Mouse (Mus musculus) cortical plate, adult 2 months (tissue): ENCODE results near the gene Rac2. TPM values are rescaled to one million over a fixed set of nuclear protein-coding genes. Genes with fewer than 3 reads are reported as not detected.

Experiments
- H3K27ac ChIP-seq: fragments of 200-500 bp; 2 replicates; pipeline ENCODE4 v1.5.1; 2012; ENCODE audit warnings: low read length, control low read depth, inconsistent platforms; ENCODE audit not compliant: insufficient read depth
- H3K4me1 ChIP-seq: fragments of 200-500 bp; 2 replicates; pipeline ENCODE4 v1.6.1; 2011; ENCODE audit warnings: low read length; ENCODE audit not compliant: control insufficient read depth, insufficient read depth
- H3K4me3 ChIP-seq: fragments of 200-500 bp; 2 replicates; pipeline ENCODE4 v1.5.1; 2011; ENCODE audit warnings: mild to moderate bottlenecking, low read length, control low read depth; ENCODE audit not compliant: insufficient read depth
- CTCF ChIP-seq: fragments of 200-500 bp; IDR thresholded peaks from 2 replicates; pipeline ENCODE4 v1.5.1; 2011; ENCODE audit warnings: mild to moderate bottlenecking, control low read depth, low read length; ENCODE audit not compliant: insufficient read depth; ENCODE audit errors: extremely low read depth
- POLR2A ChIP-seq: fragments of 200-500 bp; IDR thresholded peaks from 2 replicates; pipeline ENCODE4 v1.6.1; 2011; ENCODE audit warnings: mild to moderate bottlenecking, low read length, control low read depth; ENCODE audit not compliant: insufficient read depth; ENCODE audit errors: extremely low read depth
- polyA plus RNA-seq: library from polyadenylated mRNA; depleted of rRNA; stranded (reverse); fragments of >200 nt; gene quantifications from 2 replicates; pipeline ENCODE4 v1.2.3, GENCODE M21; 2012; rRNA removed

Gene Rac2
- polyA plus RNA-seq, 1 experiment, result 7.2 TPM

DNA sequence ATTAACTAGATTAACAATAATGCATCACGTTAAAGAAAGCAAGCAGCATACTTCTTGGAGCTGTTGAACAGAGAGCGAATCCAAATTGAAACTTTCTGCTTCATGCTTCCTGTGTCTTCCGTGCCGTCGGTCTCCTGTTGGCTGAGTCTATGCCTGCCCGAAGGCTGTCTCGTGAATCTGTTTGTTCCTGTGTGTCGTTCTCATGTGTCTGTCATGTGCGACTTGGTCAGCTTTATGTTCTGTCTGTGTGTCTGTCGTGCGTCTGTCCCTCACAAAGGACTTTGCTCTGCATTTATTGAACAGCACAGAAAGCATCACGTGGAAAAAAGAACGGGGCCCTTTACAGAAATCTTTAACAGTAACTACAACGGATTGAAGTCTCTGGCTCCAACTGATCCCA is 59.6 kb downstream of the Rac2 start:
- H3K27ac ChIP-seq, result no peak overlapping the region
- no peak for TF ChIP-seq POLR2A
- TF ChIP-seq CTCF, result no peak
- H3K4me1 ChIP-seq, result peaks cover 2% of the 10 kb centered on the region; the same call in 1 of the 2 replicates
- H3K4me3 ChIP-seq, result no peak overlapping the region

DNA sequence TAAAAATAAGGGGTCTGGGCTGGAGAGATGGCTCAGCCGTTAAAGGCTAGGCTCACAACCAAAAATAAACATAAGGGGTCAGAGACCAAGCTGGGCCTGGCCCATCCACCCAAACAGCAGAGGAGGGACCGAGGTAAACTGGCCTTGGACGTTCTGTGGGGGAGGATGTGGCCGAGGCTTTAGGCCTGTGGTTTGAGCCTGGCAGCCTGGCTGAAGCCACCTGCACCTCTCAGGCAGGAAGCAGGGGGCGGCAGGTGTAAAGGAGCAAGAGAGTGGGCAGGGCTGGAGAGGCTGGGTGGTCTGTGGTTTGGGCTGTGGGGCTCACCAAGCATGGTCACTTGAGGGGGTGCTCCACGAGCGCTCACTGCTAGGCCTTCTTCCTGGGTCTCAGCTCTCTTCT is 60.6 kb downstream of the Rac2 start:
- Histone ChIP-seq H3K4me3 (no peak overlapping the region), H3K4me1 (peaks cover 2% of the 10 kb centered on the region; the same call in 1 of the 2 replicates), H3K27ac (no peak overlapping the region)
- no peak for TF ChIP-seq CTCF
- no peak for TF ChIP-seq POLR2A

DNA sequence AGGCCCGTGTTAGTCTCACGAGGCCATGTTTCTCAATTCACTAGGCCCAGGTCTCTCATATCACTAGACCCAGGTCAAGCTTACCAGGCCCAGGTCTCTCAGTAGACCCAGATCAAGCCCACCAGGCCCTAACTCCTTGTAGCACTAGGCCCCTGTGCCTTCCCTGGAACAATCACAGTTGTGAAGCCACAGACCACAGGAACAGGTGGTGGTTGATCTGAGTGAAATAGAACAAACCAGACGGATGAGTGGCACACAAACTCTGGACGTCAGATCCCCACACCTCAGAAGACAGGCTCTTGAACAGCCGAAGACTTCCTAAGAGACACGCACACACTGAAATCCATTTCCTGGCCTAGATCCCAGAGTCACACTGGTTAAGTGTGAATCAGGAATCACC is 61.8 kb downstream of the Rac2 start:
- peaks cover 2% of the 10 kb centered on the region; the same call in 1 of the 2 replicates for H3K4me1 ChIP-seq
- H3K27ac ChIP-seq, result no peak overlapping the region
- TF ChIP-seq POLR2A (no peak), CTCF (no peak)
- no peak overlapping the region for H3K4me3 ChIP-seq

DNA sequence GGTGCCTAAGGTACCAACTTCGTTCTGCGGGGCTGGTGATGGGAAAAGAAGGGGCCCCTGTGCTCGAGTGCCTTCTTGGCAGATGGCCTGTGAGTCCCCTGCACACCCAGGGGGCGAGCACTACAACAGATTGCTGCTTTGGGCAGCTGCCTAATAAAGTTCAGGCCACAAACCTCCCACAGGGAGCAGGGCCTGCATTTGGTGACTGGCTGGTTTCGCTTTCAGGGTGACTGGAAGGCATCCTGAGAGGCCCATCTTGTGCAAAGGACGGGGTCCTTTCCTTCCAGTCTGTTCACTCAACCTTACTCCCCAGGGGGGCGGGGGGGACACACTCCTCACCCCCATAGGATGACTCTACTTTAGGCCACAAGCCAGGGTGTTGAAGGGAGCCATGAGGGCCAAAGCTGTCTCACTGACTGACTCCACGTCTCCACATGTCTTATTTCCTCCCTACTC is 62.4 kb downstream of the Rac2 start:
- Histone ChIP-seq H3K4me3 (no peak overlapping the region), H3K27ac (no peak overlapping the region), H3K4me1 (peaks cover under 1% of the 10 kb centered on the region; the same call in 1 of the 2 replicates)
- no peak for TF ChIP-seq CTCF
- no peak for TF ChIP-seq POLR2A

DNA sequence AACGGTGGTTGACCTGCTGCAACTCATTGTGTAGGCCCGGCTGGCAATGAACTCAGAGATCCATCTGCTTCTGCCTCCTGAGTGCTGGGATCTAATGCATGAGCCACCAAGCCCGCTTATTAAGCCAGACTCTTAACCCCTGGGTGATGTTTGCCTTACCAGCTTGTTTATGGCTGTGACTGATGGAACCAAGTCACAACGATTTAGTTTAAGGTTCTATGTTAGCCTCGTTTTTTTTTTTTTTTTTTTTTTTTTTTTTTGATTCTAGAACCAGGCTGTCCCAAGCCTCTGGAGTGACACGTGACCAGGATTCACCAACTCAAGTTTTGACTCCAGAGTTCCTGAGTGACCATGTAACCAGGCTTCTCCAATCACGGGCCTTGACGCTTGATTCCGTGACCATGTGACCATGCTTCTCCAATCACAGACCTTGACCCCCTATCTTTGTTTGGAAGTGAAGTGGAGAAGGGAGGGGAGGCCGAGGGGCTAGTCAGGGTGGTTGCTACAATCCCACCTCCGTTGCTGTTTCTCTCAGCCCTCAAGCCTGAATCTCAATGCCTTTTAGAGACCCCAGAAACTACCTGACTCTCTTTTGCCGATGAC is 63.2 kb downstream of the Rac2 start:
- H3K4me1 ChIP-seq, result no peaks in the 10 kb centered on the region
- no peak overlapping the region for H3K4me3 ChIP-seq
- no peak for TF ChIP-seq CTCF
- no peak for TF ChIP-seq POLR2A
- H3K27ac ChIP-seq, result no peak overlapping the region

Other genes with a start within 250 kb of the Rac2 start
- gene Csf2rb, start 247.0 kb downstream of the Rac2 start, polyA plus RNA-seq, result 1.2 and 1.8 TPM in 2 replicates
- not detected in 2 replicates for gene Tex33, start 176.9 kb downstream of the Rac2 start, polyA plus RNA-seq
- 65.7 and 67.6 TPM in 2 replicates for gene Tst, start 166.9 kb downstream of the Rac2 start, polyA plus RNA-seq
- gene Mpst, start 166.4 kb downstream of the Rac2 start, polyA plus RNA-seq, result 66.7 and 72.9 TPM in 2 replicates
- 489 and 526 TPM in 2 replicates for gene Kctd17, start 144.2 kb downstream of the Rac2 start, polyA plus RNA-seq
- gene Tmprss6, start 104.1 kb downstream of the Rac2 start, polyA plus RNA-seq, result 0.04 and 0.11 TPM in 2 replicates
- gene Il2rb, start 77.5 kb downstream of the Rac2 start, polyA plus RNA-seq, result 0.11 and 0.29 TPM in 2 replicates
- gene C1qtnf6, start 41.4 kb downstream of the Rac2 start, polyA plus RNA-seq, result 3.6 and 3.9 TPM in 2 replicates
- 13.8 and 20.9 TPM in 2 replicates for gene Sstr3, start 28.1 kb downstream of the Rac2 start, polyA plus RNA-seq
- 14.0 and 15.7 TPM in 2 replicates for gene Cyth4, start 24.3 kb upstream of the Rac2 start, polyA plus RNA-seq
- gene Elfn2, start 146.0 kb upstream of the Rac2 start, polyA plus RNA-seq, result 59.2 and 65.2 TPM in 2 replicates
- 5.8 and 6.3 TPM in 2 replicates for gene Mfng, start 200.7 kb upstream of the Rac2 start, polyA plus RNA-seq
- gene Card10, start 230.3 kb upstream of the Rac2 start, polyA plus RNA-seq, result 4.7 and 5.2 TPM in 2 replicates